Mouse (Mus musculus) hindbrain, embryonic 14.5 days (tissue): ENCODE measurements around the gene Pgpep1l. TPM values are rescaled to one million over a fixed set of nuclear protein-coding genes. Genes with fewer than 3 reads are reported as not detected.

ENCODE experiments used
- ATAC-seq: fragments of 200-750 bp; cut with Nextera tagmentation; 2 replicates; pipeline ENCODE4 v1.8.0; 2017; ENCODE audit warnings: moderate number of reproducible peaks, mild to moderate bottlenecking, moderate TSS enrichment, moderate library complexity; ENCODE audit not compliant: low FRiP score
- DNase-seq: peaks from one replicate; pipeline ENCODE4 v3.0.0-alpha.2; 2015; ENCODE audit warnings: low spot score
- H3K27ac ChIP-seq: fragments of 300-500 bp; sonication (generic); 2 replicates; pipeline ENCODE4 v1.5.1; 2014; ENCODE audit warnings: mild to moderate bottlenecking, moderate library complexity
- H3K27me3 ChIP-seq: fragments of 300-500 bp; sonication (generic); 2 replicates; pipeline ENCODE4 v1.6.1; 2014; ENCODE audit warnings: mild to moderate bottlenecking, low read length, mixed read lengths; ENCODE audit not compliant: control insufficient read depth, insufficient read depth
- H3K36me3 ChIP-seq: fragments of 300-500 bp; sonication (generic); replicated peaks from 2 replicates; pipeline ENCODE4 v1.6.1; 2014; ENCODE audit not compliant: control insufficient read depth, insufficient read depth
- H3K4me1 ChIP-seq: fragments of 300-500 bp; sonication (generic); replicated peaks from 2 replicates; pipeline ENCODE4 v1.6.1; 2014; ENCODE audit warnings: antibody characterized with exemption, low read length, mixed read lengths; ENCODE audit not compliant: control insufficient read depth, insufficient read depth
- H3K4me2 ChIP-seq: fragments of 300-500 bp; sonication (generic); replicated peaks from 2 replicates; pipeline ENCODE4 v1.6.1; 2014; ENCODE audit warnings: mild to moderate bottlenecking, moderate library complexity
- H3K4me3 ChIP-seq: fragments of 300-500 bp; sonication (generic); replicated peaks from 2 replicates; pipeline ENCODE4 v1.5.1; 2014; ENCODE audit warnings: mild to moderate bottlenecking, low read length
- H3K9ac ChIP-seq: fragments of 300-500 bp; sonication (generic); 2 replicates; pipeline ENCODE4 v1.6.1; 2014
- H3K9me3 ChIP-seq: fragments of 300-500 bp; sonication (generic); 2 replicates; pipeline ENCODE4 v1.6.1; 2016; ENCODE audit warnings: low read length; ENCODE audit not compliant: control insufficient read depth
- WGBS: fragments of 180-500 bp; shearing (Covaris S2); extraction: QIAGEN DNeasy Blood & Tissue Kit; methylation state at CpG from one replicate; pipeline ENCODE4 v1.1.7; 2014; 5-methylcytosine and 5-hydroxymethylcytosine counted together
- polyA plus RNA-seq: library from polyadenylated mRNA; unstranded; fragments of >200 nt; fragmentation: Nextera tagmentation; extraction: Ambion mirVana; gene quantifications from 2 replicates; pipeline ENCODE4 v1.2.1, GENCODE M21; 2014

Gene Pgpep1l
- polyA plus RNA-seq, 1 experiment from 2014 or later = 0.21 TPM

GRCm38 (mm10) chr7:68189211-68189610 lies 74.8 kb downstream of the Pgpep1l start:
- ATAC-seq = no peak
- no peak overlapping the region for H3K9ac ChIP-seq
- peaks cover 90% of the 10 kb centered on the region for H3K36me3 ChIP-seq
- no peak overlapping the region for H3K4me2 ChIP-seq
- H3K4me1 ChIP-seq = no peaks in the 10 kb centered on the region
- H3K27me3 ChIP-seq = no peaks in the 10 kb centered on the region
- no peaks in the 10 kb centered on the region for H3K9me3 ChIP-seq
- 90% methylated on average over 6 of the region's 6 CpGs for WGBS
- no peak for DNase-seq
- no peak overlapping the region for H3K27ac ChIP-seq
- H3K4me3 ChIP-seq = no peak overlapping the region

Other genes with a start within 250 kb of the Pgpep1l start
- 0.09 and 0.17 TPM in 2 replicates for gene Fam169b, start 9.6 kb upstream of the Pgpep1l start, polyA plus RNA-seq